Mouse (Mus musculus) MEL (cell line): ENCODE measurements at regions not wholly inside any gene's neighbourhood (a gene's known extent, or its start where the extent isn't known, plus 50 kb on each side); places are given as distances from the start of the nearest gene placed in this dataset.

Experiments used
- DNase-seq: peaks from one replicate; pipeline ENCODE4 v3.0.0; 2011; ENCODE audit warnings: low read depth, low spot score
- H3K27ac ChIP-seq: 2 replicates; pipeline ENCODE4 v1.5.1; 2012; ENCODE audit warnings: low read depth, mild to moderate bottlenecking, control low read depth, low read length, moderate library complexity; ENCODE audit not compliant: control insufficient read depth
- H3K27me3 ChIP-seq, 2 experiments: fragments of 150-350 bp in 1 of 2; sonication (generic) in 1 of 2; 2 replicates each; pipeline ENCODE4 v1.6.1; 2012; ENCODE audit warnings: low read length in 2 of 2, mild to moderate bottlenecking in 2 of 2, improper control_type of control experiment in 1 of 2, moderate library complexity in 1 of 2; ENCODE audit not compliant: insufficient read depth in 2 of 2, control insufficient read depth in 1 of 2
- H3K36me3 ChIP-seq, 2 experiments: 2 replicates each; pipeline ENCODE4 v1.6.1; 2012 to 2014; ENCODE audit warnings: low read length in 2 of 2, improper control_type of control experiment in 1 of 2, inconsistent platforms in 1 of 2, mild to moderate bottlenecking in 1 of 2; ENCODE audit not compliant: insufficient read depth in 2 of 2, control insufficient read depth in 1 of 2
- H3K4me1 ChIP-seq, 2 experiments: fragments of 150-350 bp in 1 of 2; sonication (generic) in 1 of 2; 2 replicates each; pipeline ENCODE4 v1.6.1; 2012; ENCODE audit warnings: low read length in 2 of 2, improper control_type of control experiment in 1 of 2, mild to moderate bottlenecking in 1 of 2; ENCODE audit not compliant: insufficient read depth in 2 of 2, control insufficient read depth in 1 of 2
- H3K4me3 ChIP-seq, 2 experiments: fragments of 150-350 bp in 1 of 2; sonication (generic) in 1 of 2; 2 replicates each; pipeline ENCODE4 v1.5.1; 2012; ENCODE audit warnings: low read depth in 2 of 2, low read length in 2 of 2, mild to moderate bottlenecking in 2 of 2, moderate library complexity in 2 of 2, control low read depth in 1 of 2, improper control_type of control experiment in 1 of 2; ENCODE audit not compliant: control insufficient read depth in 1 of 2, insufficient read depth in 1 of 2
- H3K79me2 ChIP-seq: 2 replicates; pipeline ENCODE4 v1.6.1; 2012; ENCODE audit warnings: mild to moderate bottlenecking, low read length, moderate library complexity; ENCODE audit not compliant: control insufficient read depth, poor library complexity, insufficient read depth
- H3K9ac ChIP-seq: 2 replicates; pipeline ENCODE4 v1.6.1; 2012; ENCODE audit warnings: low read depth, mild to moderate bottlenecking, control low read depth, low read length, moderate library complexity; ENCODE audit not compliant: control insufficient read depth, poor library complexity, severe bottlenecking
- H3K9me3 ChIP-seq: fragments of 150-350 bp; sonication (generic); replicated peaks from 2 replicates; pipeline ENCODE4 v1.6.1; 2012; ENCODE audit warnings: mild to moderate bottlenecking, low read length, improper control_type of control experiment, moderate library complexity; ENCODE audit not compliant: insufficient read depth
- BHLHE40 ChIP-seq: IDR thresholded peaks from 2 replicates; pipeline ENCODE4 v1.6.1; 2012; ENCODE audit warnings: low read depth, mild to moderate bottlenecking, inconsistent platforms, low read length, improper control_type of control experiment, borderline replicate concordance
- E2F4 ChIP-seq: IDR thresholded peaks from 2 replicates; pipeline ENCODE4 v1.6.1; 2011; ENCODE audit warnings: low read depth, low read length, improper control_type of control experiment, borderline replicate concordance
- EP300 ChIP-seq, 2 experiments: IDR thresholded peaks; 2 replicates each; pipeline ENCODE4 v1.6.1; 2011; ENCODE audit warnings: improper control_type of control experiment in 2 of 2, low read length in 2 of 2, low read depth in 1 of 2, mild to moderate bottlenecking in 1 of 2
- GABPA ChIP-seq: IDR thresholded peaks from 2 replicates; pipeline ENCODE4 v1.6.1; 2012; ENCODE audit warnings: low read depth, mild to moderate bottlenecking, inconsistent platforms, low read length, improper control_type of control experiment, moderate library complexity
- GATA1 ChIP-seq: IDR thresholded peaks from 2 replicates; pipeline ENCODE4 v1.6.1; 2011; ENCODE audit warnings: low read depth, low read length, improper control_type of control experiment
- HCFC1 ChIP-seq: IDR thresholded peaks from 2 replicates; pipeline ENCODE4 v1.6.1; 2012; ENCODE audit warnings: low read depth, mild to moderate bottlenecking, inconsistent platforms, low read length, improper control_type of control experiment, moderate library complexity
- MAX ChIP-seq: IDR thresholded peaks from 2 replicates; pipeline ENCODE4 v1.6.1; 2011; ENCODE audit warnings: low read length, improper control_type of control experiment
- MEF2A ChIP-seq: IDR thresholded peaks from 2 replicates; pipeline ENCODE4 v1.6.1; 2014; ENCODE audit warnings: low read depth, mild to moderate bottlenecking, inconsistent platforms, low read length, improper control_type of control experiment; ENCODE audit not compliant: poor library complexity, insufficient replicate concordance, severe bottlenecking; ENCODE audit errors: extremely low read depth
- MYB ChIP-seq: IDR thresholded peaks from 2 replicates; pipeline ENCODE4 v1.6.1; 2011; ENCODE audit warnings: mild to moderate bottlenecking, low read depth, low read length, improper control_type of control experiment
- MYC ChIP-seq: IDR thresholded peaks from 2 replicates; pipeline ENCODE4 v1.6.1; 2011; ENCODE audit warnings: low read depth, mild to moderate bottlenecking, low read length, improper control_type of control experiment, moderate library complexity
- NRF1 ChIP-seq: IDR thresholded peaks from 2 replicates; pipeline ENCODE4 v1.6.1; 2014; ENCODE audit warnings: low read depth, mild to moderate bottlenecking, inconsistent platforms, low read length, improper control_type of control experiment, moderate library complexity; ENCODE audit not compliant: poor library complexity, insufficient read depth, severe bottlenecking
- POLR2AphosphoS2 ChIP-seq: IDR thresholded peaks from 2 replicates; pipeline ENCODE4 v1.6.1; 2011; ENCODE audit warnings: low read length, improper control_type of control experiment
- RAD21 ChIP-seq: IDR thresholded peaks from 2 replicates; pipeline ENCODE4 v1.6.1; 2011; ENCODE audit warnings: mild to moderate bottlenecking, low read depth, low read length, improper control_type of control experiment
- RCOR1 ChIP-seq: IDR thresholded peaks from 2 replicates; pipeline ENCODE4 v1.6.1; 2012; ENCODE audit warnings: low read depth, mild to moderate bottlenecking, inconsistent platforms, low read length, improper control_type of control experiment
- SIN3A ChIP-seq: IDR thresholded peaks from 2 replicates; pipeline ENCODE4 v1.6.1; 2012; ENCODE audit warnings: low read length, improper control_type of control experiment, inconsistent platforms
- SMC3 ChIP-seq: IDR thresholded peaks from 2 replicates; pipeline ENCODE4 v1.6.1; 2011; ENCODE audit warnings: low read depth, low read length, improper control_type of control experiment
- TCF12 ChIP-seq: IDR thresholded peaks from 2 replicates; pipeline ENCODE4 v1.6.1; 2014; ENCODE audit warnings: low read depth, mild to moderate bottlenecking, inconsistent platforms, low read length, improper control_type of control experiment, moderate library complexity
- UBTF ChIP-seq: IDR thresholded peaks from 2 replicates; pipeline ENCODE4 v1.6.1; 2012; ENCODE audit warnings: low read depth, mild to moderate bottlenecking, inconsistent platforms, low read length, improper control_type of control experiment, moderate library complexity, borderline replicate concordance; ENCODE audit not compliant: insufficient read depth
- USF2 ChIP-seq, 2 experiments: IDR thresholded peaks; 2 replicates each; pipeline ENCODE4 v1.6.1; 2011 to 2012; ENCODE audit warnings: improper control_type of control experiment in 2 of 2, low read length in 2 of 2, borderline replicate concordance in 1 of 2, inconsistent platforms in 1 of 2, low read depth in 1 of 2, mild to moderate bottlenecking in 1 of 2; ENCODE audit not compliant: insufficient read depth in 1 of 2
- ZC3H11A ChIP-seq: IDR thresholded peaks from 2 replicates; pipeline ENCODE4 v1.6.1; 2012; ENCODE audit warnings: low read depth, mild to moderate bottlenecking, inconsistent platforms, low read length, improper control_type of control experiment

DNA sequence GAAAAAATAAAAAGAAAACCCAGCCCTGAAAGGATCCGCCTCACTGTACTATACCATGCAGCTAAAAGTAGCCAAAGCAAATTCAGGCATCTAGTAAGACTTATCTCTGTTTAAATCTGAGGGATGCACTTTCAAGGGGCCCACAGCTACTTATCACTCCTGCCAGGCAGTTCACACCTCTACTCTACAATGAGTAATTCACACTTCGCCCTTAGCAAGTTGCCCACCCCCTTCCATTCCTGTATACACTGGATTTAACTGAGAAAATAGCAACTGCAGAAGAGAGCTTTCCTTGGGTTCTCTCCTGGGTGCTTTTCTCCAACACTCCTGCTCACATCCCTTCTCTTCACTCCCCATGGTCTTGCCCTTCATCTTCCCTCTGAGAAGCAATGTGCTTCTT is 142.4 kb upstream of the Mgat5 start:
- Histone ChIP-seq H3K27me3 (no peaks in the 10 kb centered on the region), H3K36me3 (no peaks in the 10 kb centered on the region), H3K9ac (no peak overlapping the region), H3K9me3 (no peaks in the 10 kb centered on the region), H3K27ac (no peak overlapping the region), H3K4me1 (no peaks in the 10 kb centered on the region), H3K79me2 (no peaks in the 10 kb centered on the region), H3K4me3 (no peak overlapping the region)
- TF ChIP-seq USF2 (IDR thresholded peaks at IDR 0.05; ENCODE audit: borderline replicate concordance in 1 of 2, insufficient read depth in 1 of 2, low read depth in 1 of 2, low read length in 2 of 2) (no peak), TCF12 (no peak), UBTF (no peak), SIN3A (no peak)
- DNase-seq: no peak

DNA sequence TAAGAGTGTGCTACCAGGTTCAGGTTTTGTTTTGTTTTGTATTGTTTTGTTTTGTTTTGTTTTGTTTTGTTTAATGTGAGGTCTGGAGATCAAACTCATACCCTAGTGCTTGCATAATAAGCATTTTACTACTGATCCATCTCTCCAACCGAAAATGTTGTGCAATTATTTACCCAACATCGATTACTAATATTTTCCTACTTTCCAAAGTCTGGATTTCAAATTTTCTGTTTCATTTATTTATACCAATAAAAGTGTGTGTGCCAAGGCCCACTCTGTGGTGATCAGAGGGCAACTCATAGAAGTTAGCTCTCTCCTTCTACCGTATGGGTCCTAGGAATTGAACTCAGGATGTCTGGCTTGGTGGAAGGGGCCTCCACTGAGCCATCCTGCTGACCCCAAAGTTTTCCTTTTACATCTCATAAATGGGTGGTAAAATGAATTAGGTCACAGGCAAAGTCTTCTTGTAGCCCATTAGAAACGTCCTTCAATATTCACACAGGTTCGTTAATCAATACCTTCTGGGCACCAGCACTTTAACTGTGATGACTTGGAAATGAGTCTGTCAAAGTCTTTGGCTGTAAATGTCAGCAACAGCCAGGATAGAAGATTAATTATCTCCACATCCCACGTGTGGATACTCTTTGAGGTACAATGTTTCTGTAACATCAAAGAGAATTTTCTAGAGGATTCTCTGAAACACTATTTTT is 158.9 kb upstream of the Mgat5 start:
- no peak overlapping the region for H3K4me3 ChIP-seq
- no peak overlapping the region for H3K9ac ChIP-seq
- no peak for DNase-seq
- no peaks in the 10 kb centered on the region for H3K9me3 ChIP-seq
- no peaks in the 10 kb centered on the region; a peak in 1 of 4 replicates for H3K27me3 ChIP-seq
- H3K79me2 ChIP-seq: no peaks in the 10 kb centered on the region
- no peak for TF ChIP-seq MYC
- TF ChIP-seq GATA1: no peak
- TF ChIP-seq HCFC1: no peak
- TF ChIP-seq NRF1: no peak
- no peak for TF ChIP-seq ZC3H11A
- no peak for TF ChIP-seq BHLHE40
- no peak for TF ChIP-seq MYB
- no peak for TF ChIP-seq TCF12
- TF ChIP-seq UBTF: no peak
- TF ChIP-seq E2F4: no peak
- no peak for TF ChIP-seq SIN3A
- no peak for TF ChIP-seq SMC3
- no peak for TF ChIP-seq POLR2AphosphoS2
- TF ChIP-seq GABPA: no peak
- TF ChIP-seq USF2 (IDR thresholded peaks at IDR 0.05; ENCODE audit: borderline replicate concordance in 1 of 2, insufficient read depth in 1 of 2, low read depth in 1 of 2, low read length in 2 of 2): no peak
- TF ChIP-seq RAD21: no peak
- no peak for TF ChIP-seq MAX
- TF ChIP-seq RCOR1: no peak
- no peak for TF ChIP-seq EP300 (IDR thresholded peaks at IDR 0.05; ENCODE audit: low read depth in 1 of 2, low read length in 2 of 2)
- no peak for TF ChIP-seq MEF2A
- H3K27ac ChIP-seq: no peak overlapping the region
- H3K4me1 ChIP-seq: no peaks in the 10 kb centered on the region
- H3K36me3 ChIP-seq: no peaks in the 10 kb centered on the region
